Mouse (Mus musculus): ENCODE results near the gene Atoh8. TPM values are rescaled to one million over a fixed set of nuclear protein-coding genes. Genes with fewer than 3 reads are reported as not detected.

Gene Atoh8
- total and polyA plus RNA-seq, 3 experiments: 0.23 to 5.0 (median 1.6) TPM

- H3K27ac ChIP-seq (ENCODE audit: insufficient read depth, low read depth): no peak overlapping the region
- no peaks in the 10 kb centered on the region; the same call in 1 of the 2 replicates for H3K79me2 ChIP-seq (replicated peaks; ENCODE audit: control insufficient read depth, extremely low read depth, insufficient read depth, poor library complexity, severe bottlenecking)
- DNase-seq (ENCODE audit: extremely low read depth): no peak
- in situ Hi-C loops (cut with MboI; ENCODE audit: low pct_ligation_motif_present, low pct_unique_long_range_greater_than_20kb, low sequenced_read_pairs): no loop called here
- H3K4me3 ChIP-seq (replicated peaks in 1 of 3; ENCODE audit: low read depth in 2 of 3, low read length in 2 of 3, poor library complexity in 1 of 3): no peak overlapping the region
- no peak overlapping the region for H3K4me2 ChIP-seq (ENCODE audit: insufficient read depth, low read depth, poor library complexity, severe bottlenecking)
- H3K36me3 ChIP-seq (replicated peaks in 1 of 2; ENCODE audit: control insufficient read depth in 1 of 2, insufficient read depth in 1 of 2, low read length in 1 of 2): no peaks in the 10 kb centered on the region
- H3K9me3 ChIP-seq (replicated peaks; ENCODE audit: low read length): peaks cover 6% of the 10 kb centered on the region
- peaks cover 14 to 19% of the 10 kb centered on the region in 2 experiments for H3K4me1 ChIP-seq (ENCODE audit: control insufficient read depth in 1 of 2, insufficient read depth in 2 of 2)
- H3K9ac ChIP-seq (ENCODE audit: insufficient read depth, low read depth): no peak overlapping the region
- H3K27me3 ChIP-seq (replicated peaks): no peaks in the 10 kb centered on the region
- dilution Hi-C loops (cut with MboI; ENCODE audit: extremely low pct_ligation_motif_present, extremely low pct_unique_long_range_greater_than_20kb, low sequenced_read_pairs): no loop called here
- TF ChIP-seq BHLHE40 (IDR thresholded peaks at IDR 0.05; ENCODE audit: low read depth, low read length) (no peak), ZMIZ1 (IDR thresholded peaks at IDR 0.05; ENCODE audit: low read depth, low read length) (no peak), RAD21 (IDR thresholded peaks at IDR 0.05; ENCODE audit: low read depth, low read length) (no peak), CHD1 (IDR thresholded peaks at IDR 0.05; ENCODE audit: low read depth, low read length) (no peak), RCOR1 (conservative IDR thresholded peaks at IDR 0.05; ENCODE audit: low read depth, low read length) (no peak), ZNF384 (IDR thresholded peaks at IDR 0.05; ENCODE audit: low read depth, low read length) (no peak)
These were observed 43.5 kb upstream of the Atoh8 start for GRCm38 (mm10) chr6:72278835-72279234.

GRCm38 (mm10) chr6:72277508-72278166 lies 42.3 kb upstream of the Atoh8 start:
- Histone ChIP-seq H3K27ac (ENCODE audit: insufficient read depth, low read depth) (peak overlapping the region; percentile 38; the same call in 1 of the 2 replicates), H3K27me3 (replicated peaks) (no peaks in the 10 kb centered on the region), H3K4me1 (ENCODE audit: control insufficient read depth in 1 of 2, insufficient read depth in 2 of 2) (peaks cover 14 to 29% of the 10 kb centered on the region in 2 experiments), H3K9me3 (replicated peaks; ENCODE audit: low read length) (peaks cover 6% of the 10 kb centered on the region), H3K4me3 (replicated peaks in 1 of 3; ENCODE audit: low read depth in 2 of 3, low read length in 2 of 3, poor library complexity in 1 of 3) (no peak overlapping the region), H3K4me2 (ENCODE audit: insufficient read depth, low read depth, poor library complexity, severe bottlenecking) (peak overlapping the region; percentile 55; the same call in 1 of the 2 replicates), H3K36me3 (replicated peaks in 1 of 2; ENCODE audit: control insufficient read depth in 1 of 2, insufficient read depth in 1 of 2, low read length in 1 of 2) (no peaks in the 10 kb centered on the region), H3K79me2 (replicated peaks; ENCODE audit: control insufficient read depth, extremely low read depth, insufficient read depth, poor library complexity, severe bottlenecking) (no peaks in the 10 kb centered on the region; the same call in 1 of the 2 replicates), H3K9ac (ENCODE audit: insufficient read depth, low read depth) (no peak overlapping the region)
- dilution Hi-C loops (cut with MboI; ENCODE audit: extremely low pct_ligation_motif_present, extremely low pct_unique_long_range_greater_than_20kb, low sequenced_read_pairs) (no loop called here), in situ Hi-C loops (cut with MboI; ENCODE audit: low pct_ligation_motif_present, low pct_unique_long_range_greater_than_20kb, low sequenced_read_pairs) (no loop called here)
- TF ChIP-seq EP300 (IDR thresholded peaks at IDR 0.05; ENCODE audit: low read length) (peak; percentile 29; the same call in 1 of the 2 replicates), CHD2 (IDR thresholded peaks at IDR 0.05; ENCODE audit: low read length) (no peak), JUN (IDR thresholded peaks at IDR 0.05; ENCODE audit: insufficient read depth, low read depth, low read length) (no peak), RAD21 (IDR thresholded peaks at IDR 0.05; ENCODE audit: low read depth, low read length) (no peak), TBP (conservative IDR thresholded peaks at IDR 0.05; ENCODE audit: low read depth, low read length) (peak; percentile 57; the same call in 1 of the 2 replicates), ETS1 (conservative IDR thresholded peaks at IDR 0.05; ENCODE audit: low read depth, low read length) (peak; percentile 25; the same call in 1 of the 2 replicates), CHD1 (IDR thresholded peaks at IDR 0.05; ENCODE audit: low read depth, low read length) (no peak), TCF12 (IDR thresholded peaks at IDR 0.05; ENCODE audit: low read depth, low read length) (peak; percentile 54; the same call in 1 of the 2 replicates), IRF4 (IDR thresholded peaks at IDR 0.05; ENCODE audit: low read depth, low read length) (peak; percentile 15; the same call in 1 of the 2 replicates), UBTF (IDR thresholded peaks at IDR 0.05; ENCODE audit: low read depth, low read length) (peak; percentile 75; the same call in 1 of the 2 replicates)
- DNase-seq (ENCODE audit: extremely low read depth): peak; percentile 65

Data from CH12.LX (cell line).